Mouse (Mus musculus): ENCODE measurements around the gene Taar9. TPM values are rescaled to one million over a fixed set of nuclear protein-coding genes. Genes with fewer than 3 reads are reported as not detected.
"Not testable (repeated sequence)": the region's sequence is repeated elsewhere in the genome, so short reads cannot be mapped to it uniquely, and the experiment has no call there.

Gene Taar9
- polyA plus RNA-seq, 1 experiment = not detected

- peaks cover 25% of the 10 kb centered on the region for H3K4me1 ChIP-seq (ENCODE audit: control insufficient read depth)
- H3K27me3 ChIP-seq (ENCODE audit: control insufficient read depth) = no peaks in the 10 kb centered on the region
- H3K9me3 ChIP-seq (ENCODE audit: control insufficient read depth, low read length) = no peaks in the 10 kb centered on the region
- TF ChIP-seq GATA1 (IDR thresholded peaks at IDR 0.05; ENCODE audit: low read length) (no peak), TAL1 (IDR thresholded peaks at IDR 0.05; ENCODE audit: low read length) (no peak)
- H3K4me3 ChIP-seq (replicated peaks) = peak overlapping the region; percentile 23
- no peaks in the 10 kb centered on the region for H3K36me3 ChIP-seq (ENCODE audit: control insufficient read depth)
These were observed 22.3 kb upstream of the Taar9 start for GRCm38 (mm10) chr10:24131451-24132262.

- H3K27me3 ChIP-seq (ENCODE audit: control insufficient read depth) = no peaks in the 10 kb centered on the region
- no peaks in the 10 kb centered on the region for H3K4me1 ChIP-seq (ENCODE audit: control insufficient read depth)
- H3K4me3 ChIP-seq (replicated peaks) = no peak overlapping the region
- TF ChIP-seq TAL1 (IDR thresholded peaks at IDR 0.05; ENCODE audit: low read length) (no peak), GATA1 (IDR thresholded peaks at IDR 0.05; ENCODE audit: low read length) (no peak)
- H3K36me3 ChIP-seq (ENCODE audit: control insufficient read depth) = no peaks in the 10 kb centered on the region
- H3K9me3 ChIP-seq (ENCODE audit: control insufficient read depth, low read length) = no peaks in the 10 kb centered on the region; the same call in 1 of the 2 replicates
These were observed 1.9 kb upstream of the Taar9 start for GRCm38 (mm10) chr10:24111116-24111778.

- Histone ChIP-seq H3K36me3 (ENCODE audit: control insufficient read depth) (no peaks in the 10 kb centered on the region), H3K4me3 (replicated peaks) (no peak overlapping the region), H3K4me1 (ENCODE audit: control insufficient read depth) (no peaks in the 10 kb centered on the region), H3K27me3 (ENCODE audit: control insufficient read depth) (no peaks in the 10 kb centered on the region), H3K9me3 (ENCODE audit: control insufficient read depth, low read length) (no peaks in the 10 kb centered on the region)
- no peak for TF ChIP-seq TAL1 (IDR thresholded peaks at IDR 0.05; ENCODE audit: low read length)
- TF ChIP-seq GATA1 (IDR thresholded peaks at IDR 0.05; ENCODE audit: low read length) = no peak
These were observed 1.1 kb downstream of the Taar9 start for GRCm38 (mm10) chr10:24108236-24108635.

- H3K9me3 ChIP-seq (ENCODE audit: control insufficient read depth, low read length) = no peaks in the 10 kb centered on the region
- H3K4me1 ChIP-seq (ENCODE audit: control insufficient read depth) = no peaks in the 10 kb centered on the region
- TF ChIP-seq TAL1 (IDR thresholded peaks at IDR 0.05; ENCODE audit: low read length) (no peak), GATA1 (IDR thresholded peaks at IDR 0.05; ENCODE audit: low read length) (no peak)
- no peaks in the 10 kb centered on the region for H3K27me3 ChIP-seq (ENCODE audit: control insufficient read depth)
- no peak overlapping the region for H3K4me3 ChIP-seq (replicated peaks)
- H3K36me3 ChIP-seq (ENCODE audit: control insufficient read depth) = no peaks in the 10 kb centered on the region
These were observed 1.6 kb downstream of the Taar9 start for GRCm38 (mm10) chr10:24107747-24108146.

GRCm38 (mm10) chr10:24103299-24103698 lies 6.0 kb downstream of the Taar9 start:
- H3K36me3 ChIP-seq (ENCODE audit: control insufficient read depth); H3K4me1 ChIP-seq (ENCODE audit: control insufficient read depth); H3K9me3 ChIP-seq (ENCODE audit: control insufficient read depth, low read length); H3K4me3 ChIP-seq (replicated peaks); H3K27me3 ChIP-seq (ENCODE audit: control insufficient read depth): not testable (repeated sequence)

- H3K36me3 ChIP-seq (ENCODE audit: control insufficient read depth); H3K27me3 ChIP-seq (ENCODE audit: control insufficient read depth); H3K4me3 ChIP-seq (replicated peaks); H3K4me1 ChIP-seq (ENCODE audit: control insufficient read depth); H3K9me3 ChIP-seq (ENCODE audit: control insufficient read depth, low read length): not testable (repeated sequence)
These were observed 7.5 kb downstream of the Taar9 start, which contains the start of gene Taar8c for GRCm38 (mm10) chr10:24101812-24102211. Gene Taar8c (minus strand): TSS chr10:24101912.

GRCm38 (mm10) chr10:24097010-24097409 lies 12.3 kb downstream of the Taar9 start:
- not testable (repeated sequence) for H3K4me3 ChIP-seq (replicated peaks); H3K4me1 ChIP-seq (ENCODE audit: control insufficient read depth); H3K36me3 ChIP-seq (ENCODE audit: control insufficient read depth); H3K27me3 ChIP-seq (ENCODE audit: control insufficient read depth); H3K9me3 ChIP-seq (ENCODE audit: control insufficient read depth, low read length)

- Histone ChIP-seq H3K27me3 (ENCODE audit: control insufficient read depth) (no peaks in the 10 kb centered on the region), H3K4me3 (replicated peaks) (no peak within 1 kb of the TSS), H3K4me1 (ENCODE audit: control insufficient read depth) (no peaks in the 10 kb centered on the region), H3K36me3 (ENCODE audit: control insufficient read depth) (no peaks in the 10 kb centered on the region), H3K9me3 (ENCODE audit: control insufficient read depth, low read length) (no peaks in the 10 kb centered on the region)
- TF ChIP-seq GATA1 (IDR thresholded peaks at IDR 0.05; ENCODE audit: low read length) = no peak
- no peak for TF ChIP-seq TAL1 (IDR thresholded peaks at IDR 0.05; ENCODE audit: low read length)
These were observed 17.1 kb downstream of the Taar9 start, which contains the start of gene Taar8b for GRCm38 (mm10) chr10:24092194-24092593. Gene Taar8b (minus strand): TSS chr10:24092294.

GRCm38 (mm10) chr10:24087168-24087567 lies 22.2 kb downstream of the Taar9 start:
- Histone ChIP-seq H3K4me1 (ENCODE audit: control insufficient read depth) (no peaks in the 10 kb centered on the region), H3K27me3 (ENCODE audit: control insufficient read depth) (no peaks in the 10 kb centered on the region), H3K4me3 (replicated peaks) (no peak overlapping the region), H3K9me3 (ENCODE audit: control insufficient read depth, low read length) (no peaks in the 10 kb centered on the region), H3K36me3 (ENCODE audit: control insufficient read depth) (no peaks in the 10 kb centered on the region)
- TF ChIP-seq TAL1 (IDR thresholded peaks at IDR 0.05; ENCODE audit: low read length) (no peak), GATA1 (IDR thresholded peaks at IDR 0.05; ENCODE audit: low read length) (no peak)
